Mouse (Mus musculus): ENCODE measurements around the gene Plppr2.

The Plppr2 gene

GRCm38 (mm10) chr9:21961366-21961980 lies 24.6 kb downstream of the Plppr2 start:
- no peak for DNase-seq (ENCODE audit: low read depth, low spot score)

- no peak for DNase-seq (ENCODE audit: low read depth, low spot score)
These were observed 25.2 kb downstream of the Plppr2 start for GRCm38 (mm10) chr9:21962010-21962409.

DNA sequence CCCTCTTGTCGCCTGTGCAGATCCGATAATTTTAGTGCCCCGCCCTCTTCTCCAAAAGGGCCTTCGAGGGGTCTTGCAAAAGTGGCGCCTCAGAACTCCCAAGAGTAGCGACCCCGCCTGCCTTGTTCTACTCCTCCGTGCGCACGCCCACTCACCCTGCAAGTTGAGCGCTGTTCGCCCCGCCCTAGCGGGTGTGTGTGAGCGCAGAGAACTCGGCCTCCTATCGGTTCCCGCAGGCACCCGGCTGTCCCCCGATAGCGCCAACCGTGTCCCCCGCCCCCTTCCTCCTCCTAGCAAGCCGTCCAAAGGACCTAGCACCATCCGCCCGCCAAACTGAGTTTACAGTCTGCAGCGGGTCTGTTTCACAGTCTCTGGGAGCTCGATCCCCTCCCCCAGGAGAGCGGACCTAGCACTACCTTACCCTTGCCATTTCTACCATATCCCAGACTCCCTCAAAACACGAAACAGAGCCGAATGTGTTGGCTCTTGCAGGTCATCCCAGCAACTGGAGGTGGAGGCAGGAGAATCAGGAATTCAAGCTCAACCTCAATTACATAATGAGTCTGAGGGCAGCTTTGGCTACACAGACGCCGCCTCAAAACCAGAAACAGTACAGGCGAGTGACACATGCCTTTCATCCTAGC lies 25.7 kb downstream of the Plppr2 start:
- DNase-seq (ENCODE audit: low read depth, low spot score), result peak; percentile 90

DNA sequence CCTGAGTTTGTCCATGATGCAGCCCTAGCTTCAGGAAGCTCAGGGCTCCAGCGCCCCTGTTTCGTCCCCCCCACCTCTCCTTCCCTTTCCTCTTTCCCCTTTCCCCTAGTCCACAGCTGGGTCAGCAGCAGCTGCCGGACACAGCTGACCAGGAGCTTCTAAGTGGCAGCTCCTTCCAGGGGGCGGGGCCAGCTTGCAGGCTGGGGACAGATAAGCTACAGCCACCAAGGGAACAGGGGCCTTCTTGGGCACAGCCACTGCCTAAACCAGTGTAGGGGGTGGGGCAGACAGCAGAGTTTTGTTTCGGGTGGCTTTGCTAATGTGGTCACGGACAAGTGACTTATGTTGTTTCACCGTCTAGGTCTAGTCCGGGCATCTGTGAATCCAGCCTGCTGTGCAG lies 26.6 kb downstream of the Plppr2 start, which contains the start of gene Epor:
Gene Epor (minus strand): TSS at position 90 of the 400 bp plus-strand sequence.
- peak; percentile 74 for DNase-seq (ENCODE audit: low read depth, low spot score)

GRCm38 (mm10) chr9:21968883-21969282 lies 32.0 kb downstream of the Plppr2 start:
- DNase-seq (ENCODE audit: low read depth, low spot score), result no peak

DNA sequence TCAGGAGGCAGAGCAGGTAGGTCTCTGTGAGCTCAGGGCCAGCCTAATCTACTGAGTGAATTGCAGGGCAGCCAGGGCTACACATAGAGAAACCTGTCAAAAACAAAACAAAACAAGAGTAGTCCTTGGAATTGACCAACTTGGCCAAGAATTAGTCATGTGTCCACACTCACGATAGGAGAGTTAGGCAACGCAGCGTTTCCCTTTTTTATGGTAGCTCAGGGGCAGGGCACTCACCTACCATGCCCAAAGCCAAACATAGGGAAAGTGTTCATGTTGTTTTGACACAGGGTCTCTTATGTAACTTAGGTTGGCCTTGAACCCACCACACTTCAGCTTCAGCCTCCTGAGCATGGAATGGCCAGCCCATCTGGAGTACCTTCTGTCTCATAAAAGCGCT lies 32.5 kb downstream of the Plppr2 start:
- no peak for DNase-seq (ENCODE audit: low read depth, low spot score)

DNA sequence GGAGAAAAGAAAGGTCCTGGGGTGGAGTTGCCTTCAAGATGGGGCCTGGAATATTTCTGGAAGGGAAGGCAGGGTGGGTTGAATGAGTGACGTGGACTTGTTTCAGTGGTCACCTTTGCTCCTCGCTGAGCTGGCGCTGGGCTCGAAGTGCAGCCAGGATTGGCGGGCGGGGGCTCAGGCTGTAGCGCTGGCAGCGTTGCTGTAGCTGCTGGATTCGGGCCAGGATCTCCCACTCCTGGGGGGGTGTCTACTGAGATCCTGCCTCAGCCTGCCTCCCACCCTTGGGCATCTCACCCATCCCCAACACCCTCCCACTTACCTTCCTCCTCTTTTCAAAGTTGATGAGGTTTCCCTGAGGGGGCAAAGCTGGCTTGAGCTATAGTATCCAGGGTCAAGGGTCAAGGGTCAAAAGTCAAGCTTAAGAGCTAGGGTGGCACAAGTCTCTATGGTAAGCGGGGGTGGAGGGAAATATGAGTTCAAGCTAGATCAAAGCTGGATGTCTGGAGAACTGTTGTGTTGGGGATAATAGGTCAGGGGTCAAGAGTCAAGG lies 39.9 kb downstream of the Plppr2 start:
- no peak for DNase-seq (ENCODE audit: low read depth, low spot score)

DNA sequence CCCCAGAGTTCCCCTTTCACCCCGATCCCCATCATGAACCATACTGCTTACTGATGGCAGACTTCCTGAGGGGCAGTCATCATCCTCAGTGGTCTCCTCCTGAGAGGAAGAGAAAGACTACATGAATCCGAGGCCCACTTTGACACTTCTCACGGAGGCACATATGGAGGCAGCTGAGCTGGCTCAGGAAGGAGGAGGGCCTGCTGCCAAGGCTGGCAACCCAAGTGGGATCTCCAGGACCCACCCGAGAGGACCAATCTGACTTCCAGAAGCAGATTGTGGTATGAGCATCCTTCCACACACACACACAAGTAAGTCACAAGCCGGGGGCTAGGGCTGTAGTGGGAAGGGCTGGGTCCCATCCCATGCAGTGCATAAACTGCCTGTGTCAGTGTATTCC lies 40.5 kb downstream of the Plppr2 start:
- DNase-seq (ENCODE audit: low read depth, low spot score), result no peak

DNA sequence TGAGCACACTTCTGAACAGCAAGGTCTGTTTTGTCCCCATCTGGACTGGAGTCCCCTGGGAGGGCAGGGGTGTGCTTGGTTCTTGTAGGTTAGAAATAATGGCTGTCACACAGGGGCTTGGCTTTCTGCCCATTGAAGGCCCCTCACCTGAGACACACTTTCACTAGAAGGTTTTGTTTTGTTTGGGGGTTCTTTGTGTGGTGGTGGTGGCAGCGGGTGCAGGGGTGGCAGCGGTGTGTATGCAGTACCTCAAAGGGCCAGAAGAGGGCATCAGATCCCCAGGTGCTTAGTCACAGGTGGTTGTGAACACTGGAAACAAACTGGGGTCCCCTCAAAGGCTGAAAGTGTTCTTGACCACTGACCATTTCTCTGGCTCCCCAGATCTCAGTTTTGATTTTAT lies 41.1 kb downstream of the Plppr2 start:
- no peak for DNase-seq (ENCODE audit: low read depth, low spot score)

GRCm38 (mm10) chr9:21978398-21979128 lies 41.7 kb downstream of the Plppr2 start:
- DNase-seq (ENCODE audit: low read depth, low spot score), result no peak

DNA sequence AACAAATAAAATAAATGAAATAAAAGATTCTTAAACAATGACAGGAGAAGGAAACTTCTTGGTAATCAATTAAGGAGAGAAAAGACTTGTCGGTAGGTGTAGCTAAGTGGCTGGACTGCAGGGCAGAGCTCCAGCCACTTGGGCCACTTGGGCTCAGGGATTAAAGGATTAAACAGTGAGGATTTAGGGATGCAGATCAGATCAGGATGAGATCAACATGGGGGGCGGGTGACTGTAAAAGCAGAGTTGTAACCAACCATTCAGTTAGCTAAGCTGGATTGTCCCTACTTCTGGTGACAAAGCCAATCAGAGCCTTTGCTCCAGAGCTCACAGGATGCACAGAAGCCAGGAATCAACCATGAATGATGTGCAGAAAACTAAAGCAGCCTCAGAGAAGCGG lies 47.1 kb downstream of the Plppr2 start:
- DNase-seq (ENCODE audit: low read depth, low spot score), result no peak

GRCm38 (mm10) chr9:21987592-21988342 lies 50.9 kb downstream of the Plppr2 start:
- DNase-seq (ENCODE audit: low read depth, low spot score), result no peak

GRCm38 (mm10) chr9:21988421-21989101 lies 51.7 kb downstream of the Plppr2 start:
- DNase-seq (ENCODE audit: low read depth, low spot score), result no peak

- DNase-seq (ENCODE audit: low read depth, low spot score), result no peak
These were observed 52.6 kb downstream of the Plppr2 start, which contains the start of gene Rgl3 for GRCm38 (mm10) chr9:21989230-21990110. Gene Rgl3, minus strand, starts transcription at chr9:21989446.

- DNase-seq (ENCODE audit: low read depth, low spot score), result no peak
These were observed 55.4 kb downstream of the Plppr2 start for GRCm38 (mm10) chr9:21992227-21992626.

DNA sequence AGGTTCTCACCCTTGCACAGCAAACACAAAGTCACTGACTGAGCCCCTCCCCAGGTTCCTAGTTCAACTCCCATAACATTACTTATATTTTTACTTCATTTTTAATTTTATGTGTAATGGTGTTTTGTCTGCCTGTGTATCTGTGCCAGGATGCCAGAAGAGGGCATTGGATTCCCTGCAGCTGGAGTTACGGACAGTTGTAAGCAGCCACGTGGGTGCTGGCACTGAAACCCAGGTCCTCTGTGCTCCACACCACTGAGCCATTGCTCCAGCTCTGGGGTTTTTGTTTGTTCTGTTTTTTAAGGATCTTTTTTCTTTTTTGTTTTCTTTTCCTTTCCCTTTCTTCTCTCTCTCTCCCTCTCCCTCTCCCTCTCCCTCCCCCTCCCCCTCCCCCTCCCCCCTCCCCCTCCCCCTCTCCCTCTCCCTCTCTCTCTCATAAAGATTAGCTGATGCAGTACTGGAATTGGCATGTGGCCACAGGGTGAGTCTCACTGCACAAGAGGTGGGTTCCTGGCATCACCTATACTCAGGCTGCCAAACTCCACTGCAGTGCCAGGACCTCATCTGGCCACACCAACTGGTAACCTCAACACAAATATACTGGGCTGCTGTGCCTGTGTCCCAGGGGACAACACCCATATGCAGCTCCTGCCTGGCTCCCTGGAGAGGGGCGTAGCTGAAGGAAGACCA lies 59.5 kb downstream of the Plppr2 start:
- no peak for DNase-seq (ENCODE audit: low read depth, low spot score)
